Mouse (Mus musculus) brain, embryonic 14.5 days (tissue): ENCODE results near the gene Slc3a1.

Experiments
- CTCF ChIP-seq: fragments of 200-500 bp; IDR thresholded peaks from 2 replicates; pipeline ENCODE4 v1.5.1; 2012; ENCODE audit warnings: inconsistent platforms, mild to moderate bottlenecking, moderate library complexity, borderline replicate concordance; ENCODE audit not compliant: insufficient read depth, insufficient read length; ENCODE audit errors: extremely low read depth
- POLR2A ChIP-seq: fragments of 200-500 bp; IDR thresholded peaks from 2 replicates; pipeline ENCODE4 v1.6.1; 2012; ENCODE audit warnings: mild to moderate bottlenecking, inconsistent platforms, borderline replicate concordance; ENCODE audit not compliant: poor library complexity, insufficient read depth, insufficient read length, severe bottlenecking; ENCODE audit errors: extremely low read depth

GRCm38 (mm10) chr17:85038311-85038710 is 10.1 kb downstream of the Slc3a1 start:
- TF ChIP-seq CTCF, result no peak
- no peak for TF ChIP-seq POLR2A
